In the genomic region with DNA sequence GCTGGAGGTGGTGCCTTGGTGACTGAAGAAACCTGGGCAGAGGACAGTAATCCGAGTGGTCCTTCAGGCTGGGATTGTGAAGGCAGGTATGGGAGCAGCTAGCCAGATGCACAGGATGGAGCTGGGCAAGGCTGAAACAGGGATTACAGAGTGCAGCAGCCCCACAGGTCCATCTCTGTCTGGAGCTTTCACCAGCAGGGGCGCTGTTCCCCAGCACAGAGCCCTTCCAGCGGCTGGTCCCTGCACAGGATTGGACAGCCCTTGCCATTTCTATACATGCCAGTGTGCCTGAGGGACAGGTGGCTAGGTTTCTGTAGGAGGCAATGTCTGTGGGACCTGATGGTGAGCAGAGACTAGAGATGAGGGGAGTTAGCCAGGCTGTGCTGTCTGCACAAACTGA, we compare ENCODE assay signal across 10 mouse cellular contexts.
DNase-seq lines count a peak whose midpoint lies in the region; ATAC-seq lines count a peak whose summit lies in the region.
"Had no signal": no experiment of that assay in that cellular context is flagged by ENCODE, and none has a peak within 500 bp of the region (broad histone marks: within the 10 kb centered on the region; RNA-seq: fewer than 3 reads in every experiment).

No protein-coding gene starts in this region.

- no peaks in the 10 kb centered on the region for H3K36me3 ChIP-seq in neural tube, embryonic 11.5 days (ENCODE audit: control insufficient read depth, insufficient read depth, low read length)
- H3K36me3 ChIP-seq: embryonic facial prominence, embryonic 13.5 days; lung, embryonic 15.5 days had no signal

- H3K4me1 ChIP-seq in neural tube, embryonic 11.5 days (ENCODE audit: control insufficient read depth, insufficient read depth, low read length), result peaks cover 2% of the 10 kb centered on the region; the same call in 1 of the 2 replicates
- H3K4me1 ChIP-seq: lung, embryonic 15.5 days had no signal

- WGBS in neural tube, embryonic 11.5 days, result 30% methylated on average over 3 of the region's 3 CpGs

- no peak overlapping the region for H3K4me3 ChIP-seq in neural tube, embryonic 11.5 days (ENCODE audit: low read depth, low read length)
- H3K4me3 ChIP-seq: embryonic facial prominence, embryonic 13.5 days; lung, embryonic 15.5 days had no signal

- ATAC-seq in neural tube, embryonic 11.5 days (ENCODE audit: insufficient read depth, low FRiP score, low TSS enrichment), result no peak

- intact Hi-C loops in heart, postnatal 10 days (cut with DNase I), result loop anchor here (10.0 kb wide), 1 partner anchor 425 kb away; a partner anchor contains a TSS

- peak; percentile 41 to 70 for DNase-seq in heart, postnatal 10 days
- DNase-seq in heart, adult 8-10 months (ENCODE audit: low spot score), result no peak
- peak; percentile 49 for DNase-seq in urinary bladder, postnatal 25 days (ENCODE audit: low spot score)
- DNase-seq in urinary bladder, postnatal 4 days (ENCODE audit: low spot score in 2 of 2), result no peak
- DNase-seq in embryo, embryonic 9.5 days (ENCODE audit: extremely low spot score), result peak; percentile 44
- DNase-seq in kidney, postnatal 10 days, result peak; percentile 83
- peak; percentile 65 for DNase-seq in neural tube, embryonic 11.5 days (ENCODE audit: low spot score)
- DNase-seq in urinary bladder, adult 2 months (ENCODE audit: low spot score), result no peak

- no peak overlapping the region for H3K27ac ChIP-seq in neural tube, embryonic 11.5 days (ENCODE audit: low read depth, low read length)
- H3K27ac ChIP-seq: embryonic facial prominence, embryonic 13.5 days; lung, embryonic 15.5 days had no signal

- H3K9me3 ChIP-seq in neural tube, embryonic 11.5 days (ENCODE audit: control insufficient read depth, low read length), result no peaks in the 10 kb centered on the region
- H3K9me3 ChIP-seq: embryonic facial prominence, embryonic 13.5 days; lung, embryonic 15.5 days had no signal

- no peaks in the 10 kb centered on the region for H3K27me3 ChIP-seq in neural tube, embryonic 11.5 days (ENCODE audit: control insufficient read depth, insufficient read depth, low read length)

- H3K4me2 ChIP-seq in neural tube, embryonic 11.5 days (ENCODE audit: low read depth), result no peak overlapping the region
- H3K4me2 ChIP-seq: embryonic facial prominence, embryonic 13.5 days; lung, embryonic 15.5 days had no signal

- H3K9ac ChIP-seq in neural tube, embryonic 11.5 days (ENCODE audit: low read length), result no peak overlapping the region
- H3K9ac ChIP-seq: embryonic facial prominence, embryonic 13.5 days; lung, embryonic 15.5 days had no signal

Comparison
In these comparisons a context has a peak if more than half of its experiments do, and no peak if none do; other contexts are left out.
1. DNase-seq: peak in heart, postnatal 10 days (2 of 2), urinary bladder, postnatal 25 days (single experiment), embryo, embryonic 9.5 days (single experiment), kidney, postnatal 10 days (single experiment) and neural tube, embryonic 11.5 days (single experiment); none in heart, adult 8-10 months (single experiment), urinary bladder, postnatal 4 days (0 of 2) and urinary bladder, adult 2 months (single experiment).